Mouse (Mus musculus): ENCODE measurements around the gene Abcc2. TPM values are rescaled to one million over a fixed set of nuclear protein-coding genes. Genes with fewer than 3 reads are reported as not detected.

Abcc2 gene
- polyA plus RNA-seq, 1 experiment = not detected

GRCm38 (mm10) chr19:43793951-43794350 is 12.0 kb downstream of the Abcc2 start:
- Histone ChIP-seq H3K4me1 (ENCODE audit: control insufficient read depth, insufficient read depth, low read length) (no peaks in the 10 kb centered on the region), H3K27ac (ENCODE audit: insufficient read depth, low read depth, low read length) (no peak overlapping the region), H3K4me3 (ENCODE audit: insufficient read depth, low read depth, low read length) (no peak overlapping the region)
- TF ChIP-seq CTCF (IDR thresholded peaks at IDR 0.05; ENCODE audit: insufficient read depth, low read depth, low read length) (no peak), POLR2A (IDR thresholded peaks at IDR 0.05; ENCODE audit: insufficient read depth, low read depth, low read length) (no peak)
- WGBS = 97% methylated on average over 1 of the region's 1 CpGs

DNA sequence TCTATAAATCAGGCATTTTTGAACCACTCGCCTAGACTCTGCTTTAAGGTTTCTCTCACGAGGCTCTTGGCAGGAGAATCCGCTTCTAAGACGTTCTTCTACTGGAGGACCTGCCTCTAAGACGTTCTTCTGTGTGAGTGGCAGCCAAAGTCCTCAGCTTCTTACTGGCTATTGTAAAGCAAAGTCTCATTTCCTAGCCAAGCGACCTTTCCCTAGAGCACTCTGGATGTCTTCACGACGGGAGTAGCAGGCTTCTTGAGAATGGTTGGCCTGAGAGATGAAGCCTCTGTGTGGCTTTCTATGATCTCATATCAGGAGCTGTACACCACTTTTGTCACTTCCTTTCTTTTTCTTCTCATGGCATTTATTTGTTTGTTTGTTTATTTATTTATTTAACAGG is 13.5 kb downstream of the Abcc2 start:
- TF ChIP-seq POLR2A (IDR thresholded peaks at IDR 0.05; ENCODE audit: insufficient read depth, low read depth, low read length) (no peak), CTCF (IDR thresholded peaks at IDR 0.05; ENCODE audit: insufficient read depth, low read depth, low read length) (no peak)
- 77% methylated on average over 8 of the region's 8 CpGs for WGBS
- no peak overlapping the region for H3K27ac ChIP-seq (ENCODE audit: insufficient read depth, low read depth, low read length)
- no peak overlapping the region for H3K4me3 ChIP-seq (ENCODE audit: insufficient read depth, low read depth, low read length)
- no peaks in the 10 kb centered on the region for H3K4me1 ChIP-seq (ENCODE audit: control insufficient read depth, insufficient read depth, low read length)

DNA sequence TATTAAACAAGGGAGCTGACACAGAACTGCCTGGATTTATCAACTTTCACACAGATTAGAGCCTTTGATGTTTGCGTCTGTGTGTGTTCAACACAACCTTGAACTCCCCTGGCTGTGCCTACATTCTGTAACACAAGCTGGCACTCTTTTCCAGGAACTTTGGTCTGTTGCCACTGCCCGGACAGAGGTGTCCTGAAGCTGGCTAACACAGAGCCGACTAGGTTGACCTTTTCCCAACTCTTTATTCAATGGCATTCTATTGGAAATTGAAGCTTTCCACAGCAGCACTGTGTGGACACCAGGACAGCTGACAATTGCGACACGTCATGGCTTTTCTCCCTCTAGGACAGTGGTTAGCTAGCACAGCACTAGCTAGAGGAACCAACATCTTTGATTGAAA is 15.2 kb downstream of the Abcc2 start:
- no peak for TF ChIP-seq POLR2A (IDR thresholded peaks at IDR 0.05; ENCODE audit: insufficient read depth, low read depth, low read length)
- TF ChIP-seq CTCF (IDR thresholded peaks at IDR 0.05; ENCODE audit: insufficient read depth, low read depth, low read length) = no peak
- Histone ChIP-seq H3K4me3 (ENCODE audit: insufficient read depth, low read depth, low read length) (no peak overlapping the region), H3K27ac (ENCODE audit: insufficient read depth, low read depth, low read length) (no peak overlapping the region), H3K4me1 (ENCODE audit: control insufficient read depth, insufficient read depth, low read length) (no peaks in the 10 kb centered on the region)
- 71% methylated on average over 5 of the region's 5 CpGs for WGBS

DNA sequence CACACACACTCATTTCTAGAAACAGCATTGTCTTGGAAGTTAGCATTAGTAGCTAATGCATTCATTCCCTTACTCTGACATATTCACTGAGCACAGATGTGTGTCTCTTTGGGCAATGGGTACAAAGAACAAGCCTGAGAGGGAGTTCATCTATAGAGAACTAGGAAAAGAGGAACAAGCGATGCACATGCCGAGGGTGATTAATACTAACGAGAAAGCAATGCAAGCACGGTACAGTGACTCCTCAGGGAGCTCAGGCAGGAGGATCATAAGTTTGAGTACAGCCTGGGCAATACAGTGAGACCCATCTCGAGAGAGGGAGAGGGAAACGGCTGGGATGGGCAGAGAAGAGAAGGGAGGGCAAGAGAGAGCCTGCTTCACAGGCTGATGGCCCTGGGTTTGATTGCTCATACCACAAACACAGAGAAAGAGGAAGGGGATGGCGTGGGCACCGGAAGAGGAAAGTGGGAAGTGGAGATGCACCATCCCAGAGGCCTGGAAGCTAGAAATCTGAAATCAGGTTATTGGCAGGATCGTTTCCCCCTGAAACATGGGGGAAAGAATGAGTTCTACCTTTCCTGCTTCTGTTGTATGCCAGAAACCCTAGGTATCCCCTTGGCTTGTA is 19.5 kb downstream of the Abcc2 start:
- TF ChIP-seq POLR2A (IDR thresholded peaks at IDR 0.05; ENCODE audit: insufficient read depth, low read depth, low read length) (no peak), CTCF (IDR thresholded peaks at IDR 0.05; ENCODE audit: insufficient read depth, low read depth, low read length) (no peak)

DNA sequence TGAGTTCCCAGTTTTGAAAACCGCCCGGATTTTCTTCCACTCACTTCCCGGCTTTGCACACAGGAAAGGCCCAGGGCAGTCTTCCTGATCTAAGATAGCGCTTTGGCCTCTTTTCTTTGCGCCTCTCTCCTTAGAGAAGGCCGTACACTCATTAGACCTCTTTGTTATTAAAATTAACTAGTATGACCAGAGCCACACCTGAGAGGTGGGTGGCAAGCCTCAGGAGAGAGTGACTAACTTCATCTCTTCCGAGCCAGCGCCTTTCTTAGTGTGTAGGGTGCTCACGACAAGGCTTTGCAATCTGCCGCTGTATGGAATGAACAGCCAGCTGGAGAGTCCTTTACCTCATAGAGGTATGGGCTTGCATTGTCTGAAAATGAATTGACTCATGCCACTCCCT is 21.9 kb downstream of the Abcc2 start:
- Histone ChIP-seq H3K4me3 (ENCODE audit: insufficient read depth, low read depth, low read length) (no peak overlapping the region), H3K27ac (ENCODE audit: insufficient read depth, low read depth, low read length) (no peak overlapping the region), H3K4me1 (ENCODE audit: control insufficient read depth, insufficient read depth, low read length) (no peaks in the 10 kb centered on the region)
- 88% methylated on average over 10 of the region's 10 CpGs for WGBS
- no peak for TF ChIP-seq POLR2A (IDR thresholded peaks at IDR 0.05; ENCODE audit: insufficient read depth, low read depth, low read length)
- TF ChIP-seq CTCF (IDR thresholded peaks at IDR 0.05; ENCODE audit: insufficient read depth, low read depth, low read length) = no peak

More for the DNA sequence above, 19.5 kb downstream of the Abcc2 start:
- no peak overlapping the region for H3K4me3 ChIP-seq (ENCODE audit: insufficient read depth, low read depth, low read length)
- no peak overlapping the region for H3K27ac ChIP-seq (ENCODE audit: insufficient read depth, low read depth, low read length)
- 74% methylated on average over 9 of the region's 9 CpGs for WGBS
- H3K4me1 ChIP-seq (ENCODE audit: control insufficient read depth, insufficient read depth, low read length) = no peaks in the 10 kb centered on the region

DNA sequence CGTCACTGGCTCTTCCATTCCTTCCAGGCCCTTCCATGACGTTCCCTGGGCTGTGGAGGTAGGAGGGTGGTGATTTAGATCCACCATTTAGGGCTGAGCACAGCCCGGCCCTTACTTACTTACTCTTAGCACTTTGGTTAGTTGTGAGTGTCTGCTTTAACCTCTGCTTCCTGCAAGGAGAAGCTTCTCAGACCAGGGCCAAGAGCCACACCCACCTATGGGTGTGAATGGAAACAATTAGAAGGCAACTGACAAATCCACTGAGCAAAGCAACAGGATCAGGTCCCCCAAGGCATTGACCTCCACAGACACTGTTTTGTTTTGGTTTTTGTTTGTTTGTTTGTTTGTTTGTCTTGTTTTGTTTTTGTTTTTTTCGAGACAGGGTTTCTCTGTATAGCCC is 27.3 kb downstream of the Abcc2 start:
- Histone ChIP-seq H3K4me3 (ENCODE audit: insufficient read depth, low read depth, low read length) (no peak overlapping the region), H3K27ac (ENCODE audit: insufficient read depth, low read depth, low read length) (no peak overlapping the region), H3K4me1 (ENCODE audit: control insufficient read depth, insufficient read depth, low read length) (no peaks in the 10 kb centered on the region)
- TF ChIP-seq POLR2A (IDR thresholded peaks at IDR 0.05; ENCODE audit: insufficient read depth, low read depth, low read length) (no peak), CTCF (IDR thresholded peaks at IDR 0.05; ENCODE audit: insufficient read depth, low read depth, low read length) (no peak)
- 54% methylated on average over 4 of the region's 4 CpGs for WGBS

DNA sequence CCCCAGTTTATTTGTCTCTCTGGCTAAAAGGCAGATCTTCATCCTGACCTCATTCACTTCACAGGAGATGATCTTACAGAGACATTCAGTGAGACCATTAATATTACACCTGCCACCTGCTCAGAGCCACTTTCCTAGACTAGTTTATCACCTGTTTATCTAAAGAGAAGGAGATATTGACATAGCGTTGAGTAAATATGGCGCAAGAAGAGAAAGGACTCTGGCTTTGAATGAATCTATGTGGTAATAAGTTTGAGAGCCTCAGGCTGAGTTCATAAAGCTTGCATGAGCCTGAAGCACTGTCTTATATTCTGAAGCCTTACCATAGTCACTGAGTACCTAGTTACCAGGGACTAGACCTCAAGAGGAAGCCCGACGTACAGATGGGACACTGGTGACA is 29.4 kb downstream of the Abcc2 start:
- Histone ChIP-seq H3K4me1 (ENCODE audit: control insufficient read depth, insufficient read depth, low read length) (no peaks in the 10 kb centered on the region), H3K4me3 (ENCODE audit: insufficient read depth, low read depth, low read length) (no peak overlapping the region), H3K27ac (ENCODE audit: insufficient read depth, low read depth, low read length) (no peak overlapping the region)
- TF ChIP-seq CTCF (IDR thresholded peaks at IDR 0.05; ENCODE audit: insufficient read depth, low read depth, low read length) (no peak), POLR2A (IDR thresholded peaks at IDR 0.05; ENCODE audit: insufficient read depth, low read depth, low read length) (no peak)
- 96% methylated on average over 4 of the region's 4 CpGs for WGBS

- no peak overlapping the region for H3K27ac ChIP-seq (ENCODE audit: insufficient read depth, low read depth, low read length)
- 90% methylated on average over 10 of the region's 10 CpGs for WGBS
- no peak overlapping the region for H3K4me3 ChIP-seq (ENCODE audit: insufficient read depth, low read depth, low read length)
- H3K4me1 ChIP-seq (ENCODE audit: control insufficient read depth, insufficient read depth, low read length) = no peaks in the 10 kb centered on the region
- TF ChIP-seq POLR2A (IDR thresholded peaks at IDR 0.05; ENCODE audit: insufficient read depth, low read depth, low read length) = no peak
- no peak for TF ChIP-seq CTCF (IDR thresholded peaks at IDR 0.05; ENCODE audit: insufficient read depth, low read depth, low read length)
These were observed 31.3 kb downstream of the Abcc2 start for GRCm38 (mm10) chr19:43813315-43813714.

- no peaks in the 10 kb centered on the region for H3K4me1 ChIP-seq (ENCODE audit: control insufficient read depth, insufficient read depth, low read length)
- WGBS = 34% methylated on average over 14 of the region's 14 CpGs
- H3K4me3 ChIP-seq (ENCODE audit: insufficient read depth, low read depth, low read length) = peak overlapping the region; percentile 28
- no peak for TF ChIP-seq CTCF (IDR thresholded peaks at IDR 0.05; ENCODE audit: insufficient read depth, low read depth, low read length)
- TF ChIP-seq POLR2A (IDR thresholded peaks at IDR 0.05; ENCODE audit: insufficient read depth, low read depth, low read length) = no peak
- no peak overlapping the region for H3K27ac ChIP-seq (ENCODE audit: insufficient read depth, low read depth, low read length)
These were observed 33.8 kb downstream of the Abcc2 start for GRCm38 (mm10) chr19:43815661-43816414.

Measured in olfactory bulb, adult 2 months (tissue).